Mouse (Mus musculus) layer of hippocampus, adult 2 months (tissue): ENCODE results near the gene Pla2g4b. TPM values are rescaled to one million over a fixed set of nuclear protein-coding genes. Genes with fewer than 3 reads are reported as not detected.
A peak's percentile ranks its signal among the peaks of the same experiment; 100 is the strongest.

ENCODE experiments used
- DNase-seq, 2 experiments: peaks; one replicate each; pipeline ENCODE4 v3.0.0; 2022; ENCODE audit warnings: low spot score in 2 of 2
- H3K27ac ChIP-seq: fragments of 200-600 bp; 2 replicates; pipeline ENCODE4 v1.8.1; 2022
- H3K4me3 ChIP-seq: fragments of 200-600 bp; 2 replicates; pipeline ENCODE4 v1.8.1; 2022; ENCODE audit warnings: mild to moderate bottlenecking
- CTCF ChIP-seq: fragments of 200-600 bp; conservative IDR thresholded peaks from 2 replicates; pipeline ENCODE4 v1.8.1; 2022; ENCODE audit warnings: antibody characterized with exemption, mild to moderate bottlenecking, moderate library complexity
- total RNA-seq, 2 experiments: library from RNA; stranded (reverse); gene quantifications; 2 replicates each; pipeline ENCODE4 v1.2.3; 2021

Pla2g4b gene
- total RNA-seq, 2 experiments from 2014 or later, result 3.8 to 6.4 TPM

DNA sequence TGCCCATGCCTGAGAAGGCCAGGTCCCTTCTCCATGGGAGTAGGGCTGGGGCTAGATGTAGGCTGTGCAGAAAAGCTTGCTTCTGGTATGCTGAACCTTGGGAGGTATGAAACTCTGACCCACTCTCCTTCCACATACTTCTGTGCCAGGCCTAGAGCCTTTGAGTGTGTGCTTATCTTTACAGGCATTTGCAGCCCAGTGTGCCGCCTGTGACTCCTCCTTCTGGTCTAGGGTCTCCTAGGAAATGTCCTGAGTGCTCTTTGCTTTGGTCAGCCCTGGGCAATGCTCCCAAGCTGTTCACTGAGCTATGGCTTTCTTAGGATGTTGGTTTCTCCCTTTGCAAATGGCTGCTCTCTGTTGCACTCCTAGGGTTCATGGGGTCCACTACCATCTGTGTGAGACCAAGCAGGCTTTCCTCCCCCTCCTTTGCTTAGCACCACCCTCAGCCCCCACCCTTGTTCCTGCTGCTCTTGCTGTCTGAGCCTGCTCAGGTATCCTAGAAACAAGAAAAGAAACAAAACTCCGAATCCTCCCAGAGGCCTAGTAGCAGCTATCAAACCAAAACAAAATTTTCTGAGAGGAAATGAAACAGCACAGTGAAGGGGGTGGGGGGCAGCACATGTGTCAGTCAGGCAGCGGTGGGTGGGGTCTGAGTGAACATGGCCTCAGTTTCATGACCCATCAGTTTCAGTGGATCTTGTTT lies 32.2 kb upstream of the Pla2g4b start:
- no peak for TF ChIP-seq CTCF
- H3K27ac ChIP-seq, result no peak overlapping the region; the same call in 1 of the 2 replicates

GRCm38 (mm10) chr2:120001956-120002355 lies 31.3 kb upstream of the Pla2g4b start:
- H3K27ac ChIP-seq, result no peak overlapping the region
- no peak for TF ChIP-seq CTCF
- no peak for DNase-seq
- H3K4me3 ChIP-seq, result no peak overlapping the region

More for the DNA sequence above, 32.2 kb upstream of the Pla2g4b start:
- no peak overlapping the region for H3K4me3 ChIP-seq
- DNase-seq, result no peak

DNA sequence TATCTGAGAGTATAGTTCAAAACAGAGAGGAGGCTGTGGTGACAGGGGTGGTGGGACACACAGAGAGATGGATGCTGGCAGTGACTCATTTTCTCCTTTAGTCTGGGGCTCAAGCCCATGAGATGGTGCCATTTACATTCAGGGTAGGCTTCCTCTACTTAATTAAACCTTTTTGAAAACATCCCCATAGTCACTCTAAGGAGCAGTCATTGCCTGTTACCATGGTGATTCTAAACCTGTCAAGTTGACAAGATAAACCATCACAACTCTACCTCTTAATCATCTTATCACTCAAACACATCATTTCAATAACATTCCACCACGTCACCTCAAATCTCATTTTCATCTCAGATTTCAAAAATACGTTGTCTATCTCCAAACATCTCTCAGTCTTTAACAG lies 29.2 kb upstream of the Pla2g4b start:
- no peak for TF ChIP-seq CTCF
- no peak overlapping the region for H3K4me3 ChIP-seq
- no peak overlapping the region for H3K27ac ChIP-seq
- no peak for DNase-seq

GRCm38 (mm10) chr2:120006696-120007095 lies 26.5 kb upstream of the Pla2g4b start:
- no peak overlapping the region for H3K4me3 ChIP-seq
- TF ChIP-seq CTCF, result no peak
- no peak for DNase-seq

DNA sequence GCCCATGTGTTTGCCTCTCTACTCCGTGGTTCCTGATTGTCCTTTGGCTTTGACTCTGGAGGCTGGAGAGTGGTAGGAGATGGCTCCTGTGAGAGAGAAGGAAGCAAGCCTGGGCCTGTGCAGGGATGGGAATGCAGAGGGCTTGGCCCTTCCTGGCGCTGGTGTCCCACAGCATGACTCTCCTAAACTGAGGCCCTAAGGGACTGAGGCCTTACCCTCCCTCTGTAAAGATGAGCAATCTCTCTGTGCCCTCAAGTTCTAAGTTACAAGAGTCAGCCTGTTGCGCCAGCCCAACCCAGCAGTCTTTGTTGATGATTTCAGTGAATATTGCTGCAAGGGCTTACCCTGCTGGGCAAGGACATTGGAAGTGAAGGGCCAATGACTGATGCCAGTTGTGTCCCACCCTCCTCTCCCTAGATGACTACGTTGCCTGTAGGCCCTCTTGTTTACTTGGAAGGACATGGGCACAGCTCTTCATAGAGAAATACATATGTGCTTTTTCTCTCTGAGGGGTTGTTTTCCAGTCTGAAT lies 25.5 kb upstream of the Pla2g4b start:
- no peak overlapping the region for H3K27ac ChIP-seq
- DNase-seq, result no peak
- no peak overlapping the region for H3K4me3 ChIP-seq
- no peak for TF ChIP-seq CTCF

More at GRCm38 (mm10) chr2:120006696-120007095, 26.5 kb upstream of the Pla2g4b start:
- no peak overlapping the region for H3K27ac ChIP-seq

DNA sequence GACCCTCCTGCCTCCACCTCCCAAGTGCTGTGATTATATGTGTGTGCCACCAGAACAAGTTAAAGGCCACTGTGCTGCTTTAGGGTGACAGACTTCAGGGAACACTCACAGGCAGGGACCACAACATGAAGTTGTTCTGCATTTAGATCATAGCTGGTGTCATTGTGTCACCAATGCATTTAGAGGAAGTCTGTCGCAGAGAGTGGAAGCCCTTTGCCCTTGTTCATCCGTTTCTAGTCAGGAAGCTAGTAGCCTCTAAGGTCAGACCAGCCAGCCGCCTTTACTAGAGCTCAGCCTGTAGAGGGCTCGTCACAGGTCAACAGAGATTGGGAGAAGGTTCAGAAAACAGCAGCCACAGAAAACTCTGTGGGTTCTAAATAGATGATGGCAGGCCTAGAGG lies 24.5 kb upstream of the Pla2g4b start:
- TF ChIP-seq CTCF, result no peak
- DNase-seq, result no peak
- Histone ChIP-seq H3K27ac (no peak overlapping the region), H3K4me3 (no peak overlapping the region)

DNA sequence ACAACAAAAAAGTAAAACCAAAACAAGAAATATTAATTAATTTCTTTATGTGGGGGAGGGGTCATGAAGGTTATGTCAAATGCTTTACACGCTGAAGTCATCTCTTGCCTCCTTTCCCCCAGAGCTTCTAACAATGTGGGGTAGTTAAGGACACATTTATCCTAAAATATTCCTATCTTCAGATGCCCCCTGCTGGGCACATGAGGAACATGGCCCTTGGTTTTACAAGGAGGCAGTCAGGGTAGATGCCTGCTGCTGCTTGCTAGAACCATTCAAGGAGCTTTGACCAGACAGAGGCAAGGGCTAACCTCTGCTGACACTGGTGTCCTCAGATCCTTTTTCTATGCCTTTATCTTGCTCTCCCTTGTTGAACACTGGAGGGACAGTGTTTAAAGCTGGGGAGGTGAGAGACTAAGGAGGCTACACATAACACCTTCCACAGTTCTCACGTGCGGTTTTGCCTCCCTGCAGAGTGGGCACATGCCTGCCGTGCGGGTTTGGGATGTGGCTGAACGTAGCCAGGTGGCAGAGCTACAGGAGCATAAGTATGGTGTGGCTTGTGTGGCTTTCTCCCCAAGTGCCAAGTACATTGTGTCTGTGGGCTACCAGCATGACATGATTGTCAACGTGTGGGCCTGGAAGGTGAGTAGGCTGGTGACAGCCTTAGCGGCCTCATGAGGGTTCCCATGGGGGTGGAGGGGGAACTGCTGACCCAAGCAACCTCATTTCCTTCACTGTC lies 21.6 kb upstream of the Pla2g4b start:
- no peak overlapping the region for H3K4me3 ChIP-seq
- peak; percentile 41 to 58 for DNase-seq

DNA sequence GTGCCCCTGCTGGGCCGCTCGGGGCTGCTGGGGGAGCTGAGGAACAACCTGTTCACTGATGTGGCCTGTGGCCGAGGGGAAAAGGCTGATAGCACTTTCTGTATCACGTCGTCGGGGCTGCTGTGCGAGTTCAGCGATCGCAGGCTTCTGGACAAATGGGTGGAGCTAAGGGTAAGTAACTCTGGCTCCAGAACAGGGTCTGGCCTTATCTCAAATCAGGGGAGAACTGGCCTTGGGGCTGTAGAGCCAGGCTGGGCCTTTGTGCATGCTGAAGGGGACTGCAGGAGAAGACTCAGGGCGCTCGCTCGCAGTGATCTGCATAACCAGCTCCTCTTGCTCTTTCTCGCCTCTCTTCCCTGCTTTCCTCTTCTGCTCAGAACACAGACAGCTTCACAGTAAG lies 20.3 kb upstream of the Pla2g4b start:
- Histone ChIP-seq H3K27ac (no peak overlapping the region), H3K4me3 (no peak overlapping the region)
- DNase-seq, result no peak
- no peak for TF ChIP-seq CTCF

More for the DNA sequence above, 21.6 kb upstream of the Pla2g4b start:
- TF ChIP-seq CTCF, result peak; percentile 91
- no peak overlapping the region for H3K27ac ChIP-seq

DNA sequence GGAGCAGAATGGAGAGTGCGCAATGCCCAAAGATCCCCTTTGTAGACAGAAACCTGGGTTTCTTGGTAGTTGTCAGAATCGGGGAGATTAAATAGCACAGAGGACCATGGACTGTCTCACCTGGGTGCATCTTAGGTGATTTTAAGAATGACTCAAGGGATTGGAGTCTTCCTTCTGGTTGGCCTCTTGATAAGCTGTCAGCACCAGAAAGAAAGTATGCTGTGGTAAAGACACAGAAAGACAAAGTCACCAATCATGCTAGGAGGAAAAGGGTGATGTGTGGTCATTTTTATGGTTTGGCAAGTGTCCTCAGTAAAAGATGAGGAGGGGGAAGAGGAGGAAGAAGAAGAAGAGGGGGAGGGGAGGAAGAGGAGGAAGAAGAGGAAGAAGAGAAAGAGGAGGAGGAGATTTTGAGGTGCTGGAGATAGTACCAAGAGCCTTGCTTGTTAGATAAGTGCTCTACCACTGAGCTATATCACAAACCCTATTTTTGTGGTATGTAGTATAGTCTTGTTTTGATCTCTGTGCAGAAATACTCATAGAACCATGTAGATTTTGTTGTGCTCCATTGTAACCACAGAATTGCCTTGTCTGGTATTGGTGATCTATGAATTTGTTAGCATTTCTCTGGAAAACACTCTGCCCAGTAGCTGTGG lies 19.3 kb upstream of the Pla2g4b start:
- TF ChIP-seq CTCF, result no peak
- no peak for DNase-seq
- H3K4me3 ChIP-seq, result no peak overlapping the region

DNA sequence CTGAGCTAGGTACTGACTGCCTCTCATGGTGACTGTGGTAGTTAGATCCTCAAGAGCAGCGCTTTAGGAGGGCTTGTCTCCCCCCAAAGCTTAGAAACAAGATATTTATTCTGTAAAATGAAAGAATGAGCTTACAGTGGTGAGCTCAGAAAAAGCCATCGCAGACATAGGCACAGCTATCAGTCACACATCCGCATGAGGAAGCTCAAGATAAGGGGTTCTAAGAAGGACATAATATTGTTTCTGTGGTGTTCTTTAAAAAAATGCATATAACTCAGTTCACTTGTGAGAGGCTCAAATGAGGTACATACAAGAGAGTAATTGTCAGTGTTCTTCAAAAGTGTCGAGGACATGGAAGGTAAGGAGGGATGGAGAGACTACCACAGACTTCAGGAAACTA lies 17.3 kb upstream of the Pla2g4b start:
- DNase-seq, result no peak
- no peak overlapping the region for H3K4me3 ChIP-seq
- H3K27ac ChIP-seq, result no peak overlapping the region
- TF ChIP-seq CTCF, result no peak

More for the DNA sequence above, 19.3 kb upstream of the Pla2g4b start:
- H3K27ac ChIP-seq, result no peak overlapping the region

DNA sequence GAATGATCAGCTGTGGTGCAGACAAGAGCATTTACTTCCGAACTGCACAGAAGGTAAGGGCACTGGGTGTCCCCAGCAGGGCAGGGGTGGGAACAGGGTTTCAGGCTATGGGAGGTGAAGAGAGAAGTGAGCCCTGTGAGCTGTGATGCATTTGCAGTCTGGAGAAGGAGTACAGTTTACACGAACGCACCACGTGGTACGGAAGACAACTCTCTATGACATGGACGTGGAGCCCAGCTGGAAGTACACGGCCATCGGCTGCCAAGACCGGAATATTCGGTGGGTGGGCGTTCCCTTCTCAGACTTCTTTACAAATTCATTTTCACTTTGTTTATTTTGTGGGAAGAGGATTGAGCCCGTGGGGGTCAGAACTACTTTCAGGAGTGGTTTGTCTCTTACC lies 15.6 kb upstream of the Pla2g4b start:
- no peak for TF ChIP-seq CTCF
- DNase-seq, result no peak
- Histone ChIP-seq H3K27ac (no peak overlapping the region), H3K4me3 (no peak overlapping the region)

DNA sequence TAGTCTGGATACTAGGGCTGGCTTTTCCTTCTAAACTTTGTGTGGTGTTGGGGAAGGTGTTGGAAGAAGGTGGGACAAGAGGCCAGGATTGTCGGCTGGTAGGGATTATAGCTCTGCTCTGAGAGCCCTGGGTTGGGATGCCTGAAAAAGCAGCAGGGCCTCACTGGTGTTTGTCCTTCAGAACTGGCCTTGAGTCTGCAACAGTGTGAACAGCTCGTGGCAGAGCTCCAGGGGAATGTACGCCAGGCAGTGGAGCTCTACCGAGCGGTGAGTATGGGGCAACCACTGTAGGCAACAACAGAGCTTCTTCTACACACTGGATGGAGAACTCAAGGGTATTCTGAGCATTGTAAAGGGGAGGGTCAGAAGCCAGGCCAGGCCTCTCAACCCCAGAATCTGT lies 8.9 kb upstream of the Pla2g4b start:
- DNase-seq, result no peak
- H3K4me3 ChIP-seq, result no peak overlapping the region
- no peak overlapping the region for H3K27ac ChIP-seq
- no peak for TF ChIP-seq CTCF
